Mouse (Mus musculus) stomach, embryonic 15.5 days (tissue): Measurements from ENCODE around the gene G430095P16Rik. TPM values are rescaled to one million over a fixed set of nuclear protein-coding genes. Genes with fewer than 3 reads are reported as not detected.
A peak's percentile ranks its signal among the peaks of the same experiment; 100 is the strongest.

ENCODE experiments used
- ATAC-seq: fragments of 200-750 bp; cut with Nextera tagmentation; 2 replicates; pipeline ENCODE4 v1.8.0; 2017; ENCODE audit warnings: low read depth, moderate number of reproducible peaks, moderate TSS enrichment; ENCODE audit not compliant: insufficient read depth, low FRiP score
- H3K27ac ChIP-seq: fragments of 300-500 bp; sonication (generic); 2 replicates; pipeline ENCODE4 v1.5.1; 2015; ENCODE audit warnings: mild to moderate bottlenecking, inconsistent platforms
- H3K27me3 ChIP-seq: fragments of 300-500 bp; sonication (generic); replicated peaks from 2 replicates; pipeline ENCODE4 v1.6.1; 2015; ENCODE audit warnings: inconsistent platforms
- H3K36me3 ChIP-seq: fragments of 300-500 bp; sonication (generic); 2 replicates; pipeline ENCODE4 v1.6.1; 2015; ENCODE audit warnings: inconsistent platforms
- H3K4me1 ChIP-seq: fragments of 300-500 bp; sonication (generic); 2 replicates; pipeline ENCODE4 v1.6.1; 2015; ENCODE audit warnings: inconsistent platforms
- H3K4me2 ChIP-seq: fragments of 300-500 bp; sonication (generic); 2 replicates; pipeline ENCODE4 v1.6.1; 2015; ENCODE audit warnings: mild to moderate bottlenecking, inconsistent platforms
- H3K4me3 ChIP-seq: fragments of 300-500 bp; sonication (generic); replicated peaks from 2 replicates; pipeline ENCODE4 v1.5.1; 2015; ENCODE audit warnings: inconsistent platforms
- H3K9ac ChIP-seq: fragments of 300-500 bp; sonication (generic); 2 replicates; pipeline ENCODE4 v1.6.1; 2015; ENCODE audit warnings: inconsistent platforms
- H3K9me3 ChIP-seq: fragments of 300-500 bp; sonication (generic); 2 replicates; pipeline ENCODE4 v1.6.1; 2016; ENCODE audit warnings: inconsistent platforms
- WGBS: fragments of 180-500 bp; shearing (Covaris S2); methylation state at CpG from one replicate; pipeline ENCODE4 v1.1.7; 2015; 5-methylcytosine and 5-hydroxymethylcytosine counted together
- polyA plus RNA-seq: library from polyadenylated mRNA; unstranded; fragments of >200 nt; fragmentation: Nextera tagmentation; extraction: Ambion mirVana; gene quantifications from 2 replicates; pipeline ENCODE4 v1.2.1, GENCODE M21; 2015

The G430095P16Rik gene
- polyA plus RNA-seq, 1 experiment from 2014 or later: 4.1 TPM

- H3K4me3 ChIP-seq: no peak overlapping the region
- ATAC-seq: 0 out of 2 replicates have a peak, but pooled peaks have one; percentile 19
- 20% methylated on average over 3 of the region's 3 CpGs for WGBS
- H3K27me3 ChIP-seq: peaks cover 15% of the 10 kb centered on the region
- no peaks in the 10 kb centered on the region for H3K9me3 ChIP-seq
- H3K4me1 ChIP-seq: peaks cover 55% of the 10 kb centered on the region
- peak overlapping the region; percentile 38; the same call in 1 of the 2 replicates for H3K4me2 ChIP-seq
- H3K27ac ChIP-seq: peak overlapping the region; percentile 91
- H3K9ac ChIP-seq: no peak overlapping the region
- peaks cover 7% of the 10 kb centered on the region for H3K36me3 ChIP-seq
These were observed 10.1 kb upstream of the G430095P16Rik start for GRCm38 (mm10) chr8:84712759-84713120.

- WGBS: 68% methylated on average over 4 of the region's 4 CpGs
These were observed 9.4 kb upstream of the G430095P16Rik start for GRCm38 (mm10) chr8:84713381-84713780.

GRCm38 (mm10) chr8:84714161-84714560 is 8.6 kb upstream of the G430095P16Rik start:
- WGBS: 79% methylated on average over 4 of the region's 4 CpGs
- ATAC-seq: no peak
- no peak overlapping the region for H3K4me2 ChIP-seq

More at GRCm38 (mm10) chr8:84713381-84713780, 9.4 kb upstream of the G430095P16Rik start:
- Histone ChIP-seq H3K9me3 (no peaks in the 10 kb centered on the region), H3K27me3 (0 out of 2 replicates have a peak, but pooled peaks cover 9% of the 10 kb centered on the region), H3K27ac (peak overlapping the region; percentile 91), H3K4me2 (no peak overlapping the region), H3K9ac (no peak overlapping the region), H3K4me3 (no peak overlapping the region), H3K4me1 (peaks cover 49% of the 10 kb centered on the region), H3K36me3 (peaks cover 7% of the 10 kb centered on the region)
- no peak for ATAC-seq

GRCm38 (mm10) chr8:84715893-84716468 is 6.8 kb upstream of the G430095P16Rik start:
- no peaks in the 10 kb centered on the region for H3K9me3 ChIP-seq
- ATAC-seq: no peak
- H3K4me1 ChIP-seq: peaks cover 41% of the 10 kb centered on the region
- 32% methylated on average over 27 of the region's 27 CpGs for WGBS
- H3K9ac ChIP-seq: no peak overlapping the region
- peaks cover 25% of the 10 kb centered on the region for H3K36me3 ChIP-seq
- H3K4me3 ChIP-seq: no peak overlapping the region
- no peak overlapping the region for H3K27ac ChIP-seq
- H3K27me3 ChIP-seq: 0 out of 2 replicates have a peak, but pooled peaks cover 7% of the 10 kb centered on the region
- no peak overlapping the region for H3K4me2 ChIP-seq

More at GRCm38 (mm10) chr8:84714161-84714560, 8.6 kb upstream of the G430095P16Rik start:
- Histone ChIP-seq H3K9ac (no peak overlapping the region), H3K27ac (peak overlapping the region; percentile 91), H3K4me3 (no peak overlapping the region), H3K36me3 (peaks cover 7% of the 10 kb centered on the region), H3K9me3 (no peaks in the 10 kb centered on the region), H3K27me3 (0 out of 2 replicates have a peak, but pooled peaks cover 7% of the 10 kb centered on the region), H3K4me1 (peaks cover 46% of the 10 kb centered on the region)

GRCm38 (mm10) chr8:84716790-84717189 is 6.0 kb upstream of the G430095P16Rik start:
- Histone ChIP-seq H3K27me3 (0 out of 2 replicates have a peak, but pooled peaks cover 7% of the 10 kb centered on the region), H3K4me1 (peaks cover 38% of the 10 kb centered on the region), H3K36me3 (peaks cover 31% of the 10 kb centered on the region), H3K9ac (no peak overlapping the region), H3K4me3 (no peak overlapping the region), H3K4me2 (no peak overlapping the region), H3K27ac (no peak overlapping the region), H3K9me3 (no peaks in the 10 kb centered on the region)
- ATAC-seq: no peak
- 90% methylated on average over 11 of the region's 11 CpGs for WGBS

- Histone ChIP-seq H3K36me3 (peaks cover 31% of the 10 kb centered on the region), H3K9me3 (no peaks in the 10 kb centered on the region), H3K9ac (no peak overlapping the region), H3K4me3 (no peak overlapping the region), H3K27me3 (0 out of 2 replicates have a peak, but pooled peaks cover 7% of the 10 kb centered on the region), H3K4me2 (no peak overlapping the region), H3K27ac (no peak overlapping the region), H3K4me1 (peaks cover 38% of the 10 kb centered on the region)
- 83% methylated on average over 5 of the region's 5 CpGs for whole genome bisulfite sequencing
- no peak for ATAC-seq
These were observed 4.3 kb upstream of the G430095P16Rik start for GRCm38 (mm10) chr8:84718476-84718875.

- peaks cover 31% of the 10 kb centered on the region for H3K36me3 ChIP-seq
- peaks cover 38% of the 10 kb centered on the region for H3K4me1 ChIP-seq
- WGBS: 74% methylated on average over 5 of the region's 5 CpGs
- 0 out of 2 replicates have a peak, but pooled peaks cover 7% of the 10 kb centered on the region for H3K27me3 ChIP-seq
- H3K9me3 ChIP-seq: no peaks in the 10 kb centered on the region
- ATAC-seq: no peak
- H3K4me2 ChIP-seq: no peak overlapping the region
- H3K4me3 ChIP-seq: no peak overlapping the region
- no peak overlapping the region for H3K9ac ChIP-seq
- H3K27ac ChIP-seq: no peak overlapping the region
These were observed 3.7 kb upstream of the G430095P16Rik start for GRCm38 (mm10) chr8:84718959-84719690.

GRCm38 (mm10) chr8:84722530-84722849 is 317 bp upstream of the G430095P16Rik start:
- H3K27me3 ChIP-seq: no peaks in the 10 kb centered on the region
- no peak for ATAC-seq
- peaks cover 54% of the 10 kb centered on the region for H3K4me1 ChIP-seq
- H3K9ac ChIP-seq: no peak overlapping the region
- peak overlapping the region; percentile 98 for H3K27ac ChIP-seq
- H3K4me2 ChIP-seq: peak overlapping the region; percentile 44
- 52% methylated on average over 6 of the region's 6 CpGs for WGBS
- H3K9me3 ChIP-seq: no peaks in the 10 kb centered on the region
- H3K4me3 ChIP-seq: no peak overlapping the region
- H3K36me3 ChIP-seq: peaks cover 31% of the 10 kb centered on the region

- Histone ChIP-seq H3K9ac (peak overlapping the region; percentile 19; the same call in 1 of the 2 replicates), H3K27me3 (no peaks in the 10 kb centered on the region), H3K4me1 (peaks cover 57% of the 10 kb centered on the region), H3K27ac (peak overlapping the region; percentile 98), H3K4me3 (peak overlapping the region; percentile 17; the same call in 1 of the 2 replicates), H3K36me3 (peaks cover 35% of the 10 kb centered on the region), H3K4me2 (peak overlapping the region; percentile 44), H3K9me3 (no peaks in the 10 kb centered on the region)
- WGBS: 12% methylated on average over 7 of the region's 7 CpGs
- peak; percentile 5; the same call in 1 of the 2 replicates for ATAC-seq
These were observed 729 bp downstream of the G430095P16Rik start for GRCm38 (mm10) chr8:84723571-84723900.

- H3K27me3 ChIP-seq: no peaks in the 10 kb centered on the region
- H3K4me1 ChIP-seq: peaks cover 56% of the 10 kb centered on the region
- WGBS: 47% methylated on average over 9 of the region's 9 CpGs
These were observed 1.9 kb downstream of the G430095P16Rik start for GRCm38 (mm10) chr8:84724683-84725082.

GRCm38 (mm10) chr8:84725246-84725940 is 2.6 kb downstream of the G430095P16Rik start:
- Histone ChIP-seq H3K36me3 (peaks cover 23% of the 10 kb centered on the region), H3K9me3 (no peaks in the 10 kb centered on the region), H3K4me1 (peaks cover 63% of the 10 kb centered on the region), H3K4me2 (no peak overlapping the region), H3K27me3 (no peaks in the 10 kb centered on the region), H3K27ac (peak overlapping the region; percentile 64), H3K9ac (no peak overlapping the region), H3K4me3 (no peak overlapping the region)
- WGBS: 58% methylated on average over 10 of the region's 10 CpGs
- no peak for ATAC-seq

More at GRCm38 (mm10) chr8:84724683-84725082, 1.9 kb downstream of the G430095P16Rik start:
- peak overlapping the region; percentile 98; the same call in 1 of the 2 replicates for H3K27ac ChIP-seq
- H3K9me3 ChIP-seq: no peaks in the 10 kb centered on the region
- H3K9ac ChIP-seq: no peak overlapping the region
- no peak for ATAC-seq
- H3K36me3 ChIP-seq: peaks cover 29% of the 10 kb centered on the region
- peak overlapping the region; percentile 44; the same call in 1 of the 2 replicates for H3K4me2 ChIP-seq
- no peak overlapping the region for H3K4me3 ChIP-seq

GRCm38 (mm10) chr8:84725941-84726259 is 3.1 kb downstream of the G430095P16Rik start:
- Histone ChIP-seq H3K36me3 (peaks cover 18% of the 10 kb centered on the region), H3K27ac (peak overlapping the region; percentile 64), H3K27me3 (no peaks in the 10 kb centered on the region), H3K9ac (no peak overlapping the region), H3K9me3 (no peaks in the 10 kb centered on the region), H3K4me2 (no peak overlapping the region), H3K4me3 (no peak overlapping the region), H3K4me1 (peaks cover 68% of the 10 kb centered on the region)
- no peak for ATAC-seq
- WGBS: 36% methylated on average over 3 of the region's 3 CpGs
